8 mouse cellular contexts compared by ENCODE assay signal in genomic region chr7:117090911-117091550, GRCm38 (mm10).
A peak's percentile ranks its signal among the peaks of the same experiment; 100 is the strongest.
DNase-seq lines count a peak whose midpoint lies in the region; ATAC-seq and TF ChIP-seq lines count a peak whose summit lies in the region.

No protein-coding gene starts in this region.

- no peak for TF ChIP-seq CTCF in liver, postnatal 0 days (IDR thresholded peaks at IDR 0.05; ENCODE audit: low read depth)
- TF ChIP-seq CTCF in lung, postnatal 0 days (IDR thresholded peaks at IDR 0.05), result no peak

- no peak overlapping the region for H3K4me3 ChIP-seq in liver, postnatal 0 days (ENCODE audit: low read depth, low read length)
- no peak overlapping the region for H3K4me3 ChIP-seq in liver, embryonic 12.5 days
- H3K4me3 ChIP-seq in lung, postnatal 0 days (ENCODE audit: low read depth, low read length), result no peak overlapping the region
- H3K4me3 ChIP-seq in hindbrain, embryonic 14.5 days (replicated peaks; ENCODE audit: low read length), result no peak overlapping the region

- H3K4me1 ChIP-seq in liver, postnatal 0 days (ENCODE audit: insufficient read depth), result no peaks in the 10 kb centered on the region
- H3K4me1 ChIP-seq in liver, embryonic 12.5 days, result no peaks in the 10 kb centered on the region
- no peaks in the 10 kb centered on the region for H3K4me1 ChIP-seq in lung, postnatal 0 days (ENCODE audit: insufficient read depth, low read depth, low read length)
- H3K4me1 ChIP-seq in hindbrain, embryonic 14.5 days (replicated peaks; ENCODE audit: control insufficient read depth, insufficient read depth, low read length), result no peaks in the 10 kb centered on the region

- DNase-seq in liver, postnatal 0 days, result peak; percentile 24
- DNase-seq in adrenal gland, adult 18-20 months (ENCODE audit: low spot score in 2 of 2), result peak; percentile 46 to 66
- peak; percentile 74 for DNase-seq in lung, postnatal 0 days (ENCODE audit: low spot score)
- DNase-seq in hindbrain, embryonic 14.5 days (ENCODE audit: low spot score), result no peak
- no peak for DNase-seq in layer of hippocampus, adult 9-10 months (ENCODE audit: low spot score)
- DNase-seq in spleen, postnatal 10 days (ENCODE audit: low spot score in 2 of 2), result no peak

- no peak overlapping the region for H3K27ac ChIP-seq in liver, postnatal 0 days (ENCODE audit: low read depth)
- H3K27ac ChIP-seq in liver, embryonic 12.5 days, result no peak overlapping the region
- H3K27ac ChIP-seq in lung, postnatal 0 days (ENCODE audit: low read length), result no peak overlapping the region
- no peak overlapping the region for H3K27ac ChIP-seq in hindbrain, embryonic 14.5 days

- H3K9me3 ChIP-seq in liver, postnatal 0 days (ENCODE audit: low read length), result no peaks in the 10 kb centered on the region
- H3K9me3 ChIP-seq in liver, embryonic 12.5 days (replicated peaks), result no peaks in the 10 kb centered on the region
- no peaks in the 10 kb centered on the region for H3K9me3 ChIP-seq in lung, postnatal 0 days (ENCODE audit: low read length)
- no peaks in the 10 kb centered on the region for H3K9me3 ChIP-seq in hindbrain, embryonic 14.5 days (ENCODE audit: control insufficient read depth, low read length)

- H3K36me3 ChIP-seq in liver, postnatal 0 days (replicated peaks; ENCODE audit: insufficient read depth, low read length), result no peaks in the 10 kb centered on the region
- no peaks in the 10 kb centered on the region for H3K36me3 ChIP-seq in liver, embryonic 12.5 days
- H3K36me3 ChIP-seq in lung, postnatal 0 days (ENCODE audit: insufficient read depth, low read length), result no peaks in the 10 kb centered on the region
- no peaks in the 10 kb centered on the region for H3K36me3 ChIP-seq in hindbrain, embryonic 14.5 days (replicated peaks; ENCODE audit: control insufficient read depth, insufficient read depth)

- H3K4me2 ChIP-seq in liver, postnatal 0 days (ENCODE audit: low read depth, low read length), result no peak overlapping the region
- no peak overlapping the region for H3K4me2 ChIP-seq in liver, embryonic 12.5 days
- H3K4me2 ChIP-seq in lung, postnatal 0 days (replicated peaks; ENCODE audit: low read depth, low read length), result no peak overlapping the region
- no peak overlapping the region for H3K4me2 ChIP-seq in hindbrain, embryonic 14.5 days (replicated peaks)

- WGBS in liver, postnatal 0 days (ENCODE audit: insufficient replicate concordance), result 23% methylated on average over 6 of the region's 6 CpGs
- WGBS in liver, embryonic 12.5 days (ENCODE audit: insufficient replicate concordance), result 34% methylated on average over 6 of the region's 6 CpGs
- 23% methylated on average over 6 of the region's 6 CpGs for WGBS in lung, postnatal 0 days
- 65% methylated on average over 6 of the region's 6 CpGs for WGBS in hindbrain, embryonic 14.5 days

- no peak overlapping the region for H3K9ac ChIP-seq in liver, postnatal 0 days (replicated peaks)
- no peak overlapping the region for H3K9ac ChIP-seq in liver, embryonic 12.5 days
- H3K9ac ChIP-seq in lung, postnatal 0 days (replicated peaks; ENCODE audit: low read depth), result no peak overlapping the region
- no peak overlapping the region for H3K9ac ChIP-seq in hindbrain, embryonic 14.5 days

- peak; percentile 23; the same call in 1 of the 2 replicates for TF ChIP-seq EP300 in liver, postnatal 0 days (IDR thresholded peaks at IDR 0.05; ENCODE audit: low read depth)
- peak; percentile 65 for TF ChIP-seq EP300 in lung, postnatal 0 days (IDR thresholded peaks at IDR 0.05)

- H3K27me3 ChIP-seq in liver, postnatal 0 days (ENCODE audit: insufficient read depth, low read length), result no peaks in the 10 kb centered on the region
- H3K27me3 ChIP-seq in liver, embryonic 12.5 days (replicated peaks), result no peaks in the 10 kb centered on the region
- no peaks in the 10 kb centered on the region for H3K27me3 ChIP-seq in lung, postnatal 0 days (replicated peaks; ENCODE audit: insufficient read depth, low read length)
- no peaks in the 10 kb centered on the region for H3K27me3 ChIP-seq in hindbrain, embryonic 14.5 days (ENCODE audit: control insufficient read depth, insufficient read depth, low read length)

- no peak for ATAC-seq in liver, postnatal 0 days
- no peak for ATAC-seq in liver, embryonic 12.5 days
- peak; percentile 93 for ATAC-seq in inflammation-experienced regulatory T-cells, adult 6 months
- peak; percentile 68 for ATAC-seq in lung, postnatal 0 days
- no peak for ATAC-seq in hindbrain, embryonic 14.5 days (ENCODE audit: low FRiP score)

Comparison
In these comparisons a context has a peak if more than half of its experiments do, and no peak if none do; other contexts are left out.
1. ATAC-seq: peak in inflammation-experienced regulatory T-cells, adult 6 months (single experiment) and lung, postnatal 0 days (single experiment); none in liver, postnatal 0 days (single experiment), liver, embryonic 12.5 days (single experiment) and hindbrain, embryonic 14.5 days (single experiment).
2. DNase-seq: peak in liver, postnatal 0 days (single experiment), adrenal gland, adult 18-20 months (2 of 2) and lung, postnatal 0 days (single experiment); none in hindbrain, embryonic 14.5 days (single experiment), layer of hippocampus, adult 9-10 months (single experiment) and spleen, postnatal 10 days (0 of 2).